Mouse (Mus musculus) T-helper 1 cell (primary cell): ENCODE measurements around the gene Plaur.

Experiments used
- in situ Hi-C: fragments of 300-600 bp; cut with MboI, MseI; formaldehyde crosslinking; loops from one replicate; pipeline ENCODE4 v1.15.1; 2025; ENCODE audit warnings: high pct_unique_total_duplicates

Gene Plaur

GRCm38 (mm10) chr7:24462388-24463319, at the start of gene Plaur:
TSS of gene Plaur (plus strand) at chr7:24462484.
- in situ Hi-C loops = no loop called here

- in situ Hi-C loops = no loop called here
Measured at GRCm38 (mm10) chr7:24413630-24414029, 48.7 kb upstream of the Plaur start.

GRCm38 (mm10) chr7:24415261-24415660, 47.0 kb upstream of the Plaur start:
- in situ Hi-C loops = no loop called here

- in situ Hi-C loops = no loop called here
Measured at GRCm38 (mm10) chr7:24419579-24419978, 42.7 kb upstream of the Plaur start.

- in situ Hi-C loops = loop anchor here (5.0 kb wide), 1 partner anchor 586 kb away; the partner anchor contains the start of gene Atp1a3
Measured at GRCm38 (mm10) chr7:24421648-24422047, 40.6 kb upstream of the Plaur start.

- in situ Hi-C loops = loop anchor here (5.0 kb wide), 1 partner anchor 585 kb away; the partner anchor contains the start of gene Atp1a3
Measured at GRCm38 (mm10) chr7:24422251-24422650, 40.0 kb upstream of the Plaur start.

- in situ Hi-C loops = loop anchor here (5.0 kb wide), 1 partner anchor 584 kb away; the partner anchor contains the start of gene Atp1a3
Measured at GRCm38 (mm10) chr7:24423107-24423763, 39.0 kb upstream of the Plaur start.

- in situ Hi-C loops = loop anchor here (5.0 kb wide), 1 partner anchor 583 kb away; the partner anchor contains the start of gene Atp1a3
Measured at GRCm38 (mm10) chr7:24423956-24424732, 38.1 kb upstream of the Plaur start.

- in situ Hi-C loops = no loop called here
Measured at GRCm38 (mm10) chr7:24425919-24426318, 36.4 kb upstream of the Plaur start.

- in situ Hi-C loops = no loop called here
Measured at GRCm38 (mm10) chr7:24427168-24427567, 35.1 kb upstream of the Plaur start.

- in situ Hi-C loops = no loop called here
Measured at GRCm38 (mm10) chr7:24428725-24429124, 33.6 kb upstream of the Plaur start.

GRCm38 (mm10) chr7:24429413-24430112, 32.7 kb upstream of the Plaur start:
- in situ Hi-C loops = no loop called here

GRCm38 (mm10) chr7:24430551-24431345, 31.5 kb upstream of the Plaur start:
- in situ Hi-C loops = no loop called here

GRCm38 (mm10) chr7:24431713-24432112, 30.6 kb upstream of the Plaur start:
- in situ Hi-C loops = no loop called here

GRCm38 (mm10) chr7:24435305-24435704, 27.0 kb upstream of the Plaur start:
- in situ Hi-C loops = no loop called here

- in situ Hi-C loops = no loop called here
Measured at GRCm38 (mm10) chr7:24437981-24438380, 24.3 kb upstream of the Plaur start.

GRCm38 (mm10) chr7:24439191-24439590, 23.1 kb upstream of the Plaur start:
- in situ Hi-C loops = no loop called here

- in situ Hi-C loops = no loop called here
Measured at GRCm38 (mm10) chr7:24439891-24440290, 22.4 kb upstream of the Plaur start.

GRCm38 (mm10) chr7:24441785-24442184, 20.5 kb upstream of the Plaur start:
- in situ Hi-C loops = no loop called here

GRCm38 (mm10) chr7:24442313-24442712, 20.0 kb upstream of the Plaur start:
- in situ Hi-C loops = no loop called here
